Mouse (Mus musculus) left cerebral cortex, adult 2 months (tissue): Measurements from ENCODE around the gene Ccpg1os. TPM values are rescaled to one million over a fixed set of nuclear protein-coding genes. Genes with fewer than 3 reads are reported as not detected.

Experiments
- DNase-seq, 2 experiments: peaks; one replicate each; pipeline ENCODE4 v3.0.0; 2021 to 2022; ENCODE audit warnings: low spot score in 2 of 2, mixed read lengths in 1 of 2; ENCODE audit errors: extremely low spot score in 1 of 2
- H3K27ac ChIP-seq: fragments of 200-600 bp; 2 replicates; pipeline ENCODE4 v1.8.1; 2022
- H3K4me3 ChIP-seq: fragments of 200-600 bp; 2 replicates; pipeline ENCODE4 v1.8.1; 2022
- CTCF ChIP-seq: fragments of 200-600 bp; IDR thresholded peaks from 2 replicates; pipeline ENCODE4 v1.8.1; 2022; ENCODE audit warnings: antibody characterized with exemption, mild to moderate bottlenecking, moderate library complexity
- intact Hi-C: fragments of 180-260 bp; cut with DNase I; formaldehyde crosslinking; loops from one replicate; pipeline ENCODE4 v1.15.1; 2025
- total RNA-seq, 2 experiments: library from RNA; stranded (reverse); gene quantifications; 2 replicates each; pipeline ENCODE4 v1.2.3; 2021

The Ccpg1os gene
- total RNA-seq, 2 experiments from 2014 or later = 9.2 to 10.8 TPM

DNA sequence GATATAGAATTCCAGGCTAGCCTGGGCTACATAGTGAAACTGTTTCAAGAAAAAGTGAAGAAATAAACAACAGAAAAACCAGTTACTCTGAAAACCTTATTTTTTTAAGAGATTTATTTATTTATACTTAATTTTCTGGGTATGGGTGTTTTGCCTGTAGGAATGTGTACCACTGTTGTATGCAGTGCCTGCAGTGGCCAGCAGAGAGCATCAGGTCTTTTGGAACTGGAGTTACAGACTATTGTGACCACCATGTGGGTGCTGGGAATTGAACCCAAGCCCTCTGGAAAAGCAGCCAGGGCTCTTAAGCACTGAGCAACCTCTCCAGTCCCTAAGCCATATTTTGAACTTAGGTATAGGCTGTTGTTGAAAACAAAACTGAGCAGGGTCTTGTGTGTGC, 12.2 kb downstream of the Ccpg1os start:
- Histone ChIP-seq H3K4me3 (no peak overlapping the region), H3K27ac (no peak overlapping the region)
- intact Hi-C loops = no loop called here
- peak; percentile 5; the same call in 1 of the 2 replicates for TF ChIP-seq CTCF
- DNase-seq = no peak

DNA sequence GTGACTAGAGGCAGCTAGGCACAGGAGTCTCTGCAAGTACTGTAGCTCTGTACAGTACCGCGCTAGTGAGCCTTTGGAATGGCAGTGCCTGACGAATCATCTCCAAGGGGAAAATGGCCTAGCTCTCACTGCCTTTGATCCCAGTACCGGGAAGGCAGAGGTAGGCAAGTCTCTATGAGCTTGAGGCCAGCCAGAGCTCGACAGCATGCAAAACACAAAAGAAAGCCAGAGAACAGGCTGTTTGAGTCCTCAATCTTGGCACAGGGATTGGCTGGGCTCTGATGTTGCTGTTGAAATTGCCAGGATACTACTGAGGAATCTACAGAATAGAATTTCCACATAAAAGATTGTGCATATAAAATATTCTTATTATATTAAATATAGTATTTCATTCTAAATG, 12.7 kb downstream of the Ccpg1os start:
- intact Hi-C loops = no loop called here
- Histone ChIP-seq H3K27ac (no peak overlapping the region), H3K4me3 (no peak overlapping the region)
- no peak for TF ChIP-seq CTCF
- no peak for DNase-seq

DNA sequence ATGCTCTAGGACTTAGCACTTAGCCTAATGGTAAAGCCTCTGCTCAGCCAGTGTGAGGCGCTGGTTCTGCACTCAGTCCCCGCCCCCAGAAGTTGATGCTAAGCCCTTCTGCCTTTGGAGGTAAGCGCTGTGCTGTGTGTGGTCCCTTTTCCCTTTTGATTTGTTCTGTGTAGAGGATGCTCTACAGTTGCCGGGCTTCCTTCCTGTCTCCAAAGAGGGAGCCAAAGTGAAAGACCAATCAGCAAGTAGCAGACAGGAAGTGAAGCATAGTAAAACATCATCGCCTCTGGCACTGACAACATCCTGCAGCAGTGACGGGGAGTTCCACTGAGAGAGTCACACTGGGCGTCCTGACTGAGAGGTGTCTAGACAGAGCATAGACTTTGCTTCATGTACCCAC, 15.3 kb downstream of the Ccpg1os start:
- no peak for DNase-seq
- intact Hi-C loops = loop anchor here (5.0 kb wide), 1 partner anchor 122 kb away; no protein-coding TSS in a partner anchor
- no peak for TF ChIP-seq CTCF
- Histone ChIP-seq H3K4me3 (no peak overlapping the region), H3K27ac (no peak overlapping the region)

GRCm38 (mm10) chr9:72968349-72969061, 16.7 kb downstream of the Ccpg1os start:
- intact Hi-C loops = loop anchor here (1.0 to 5.0 kb wide), 2 partner anchors 37 to 124 kb away; no protein-coding TSS in a partner anchor
- peak; percentile 53 to 58 for DNase-seq
- Histone ChIP-seq H3K4me3 (no peak overlapping the region), H3K27ac (peak overlapping the region; percentile 69)
- TF ChIP-seq CTCF = peak; percentile 72

DNA sequence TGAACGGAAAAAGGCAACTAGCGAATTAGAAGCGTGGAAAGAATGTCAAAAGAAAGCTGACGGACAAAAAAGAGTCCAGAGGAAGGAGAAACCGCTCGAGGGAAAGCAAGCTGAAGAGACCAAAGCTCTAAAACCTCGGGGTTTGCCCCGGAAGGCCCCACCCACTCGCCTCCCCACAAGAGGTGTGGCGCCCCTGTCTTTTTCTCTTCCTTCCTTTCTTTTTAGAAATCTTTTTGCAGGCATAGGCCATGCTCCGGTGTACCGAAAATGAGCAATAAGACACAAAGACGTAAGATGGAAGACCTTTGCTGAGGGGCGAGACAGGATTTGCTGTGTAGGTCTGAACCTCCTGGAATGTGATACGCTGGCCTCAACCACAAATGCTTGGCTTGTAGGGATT, 23.2 kb downstream of the Ccpg1os start:
- intact Hi-C loops = no loop called here
- Histone ChIP-seq H3K4me3 (no peak overlapping the region), H3K27ac (no peak overlapping the region)
- no peak for TF ChIP-seq CTCF
- no peak for DNase-seq

DNA sequence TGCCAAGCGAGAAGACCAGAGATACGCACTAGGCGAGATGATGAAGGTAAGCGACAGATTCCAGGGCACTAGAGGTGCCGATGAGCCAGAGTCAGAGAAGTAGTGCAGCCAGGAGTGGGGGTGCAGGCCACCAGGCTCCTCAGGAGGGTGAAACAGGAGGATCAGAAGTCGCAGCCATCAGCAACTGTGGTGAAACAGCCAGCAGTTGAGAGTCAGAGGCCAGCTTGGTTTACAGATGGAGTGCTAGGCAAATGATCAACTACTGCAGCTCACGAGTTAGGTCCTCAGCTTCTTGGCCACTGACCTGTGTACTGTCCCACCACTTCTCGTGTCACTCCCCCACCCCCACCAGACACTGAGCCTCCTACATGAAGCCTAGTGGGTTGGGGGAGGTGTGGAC, 23.8 kb downstream of the Ccpg1os start:
- DNase-seq = no peak
- TF ChIP-seq CTCF = no peak
- Histone ChIP-seq H3K4me3 (no peak overlapping the region), H3K27ac (no peak overlapping the region)
- intact Hi-C loops = no loop called here

DNA sequence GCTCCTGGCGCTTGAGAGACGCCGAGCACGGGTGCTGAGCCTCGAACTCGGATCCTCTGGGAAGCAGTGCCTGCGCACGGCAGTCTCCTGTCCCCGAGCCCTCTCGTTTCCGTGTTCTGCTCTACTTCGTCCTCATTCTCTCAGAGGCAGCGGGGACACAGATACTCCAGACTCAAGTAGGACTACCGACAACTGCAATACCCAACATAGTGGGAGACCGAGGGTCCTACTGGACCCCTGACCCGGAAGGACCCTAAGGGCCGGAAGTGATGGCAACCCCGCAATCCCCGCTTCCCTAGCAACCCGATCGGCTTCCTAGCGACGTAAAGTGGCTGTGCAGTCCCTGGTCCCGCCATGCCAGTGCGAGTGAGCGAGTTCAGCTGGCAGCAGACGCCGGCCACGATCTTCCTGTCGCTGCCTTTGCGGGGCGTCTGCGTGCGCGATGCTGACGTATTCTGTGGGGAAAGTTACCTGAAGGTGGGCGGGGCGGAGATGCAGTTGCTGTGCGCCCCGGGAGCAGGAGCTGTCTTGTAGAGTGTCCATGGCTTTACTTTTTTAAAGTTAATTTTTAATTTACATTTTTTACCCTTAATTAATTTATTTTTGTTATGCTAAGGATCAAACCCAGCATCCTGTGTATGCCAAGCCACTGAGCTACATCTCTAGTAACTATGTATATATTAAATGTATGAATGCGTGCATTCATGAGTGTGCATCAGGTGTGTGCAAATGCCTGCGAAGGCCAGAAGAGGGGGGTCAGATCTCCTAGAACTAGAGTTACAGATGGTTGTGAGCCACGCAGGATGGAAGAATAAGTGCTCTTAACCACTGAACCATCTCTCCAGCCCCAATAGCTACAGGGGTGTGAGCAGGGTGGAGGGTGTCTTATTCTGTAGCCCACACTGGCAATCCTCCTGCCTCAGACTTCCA, 26.4 kb downstream of the Ccpg1os start, which contains the start of the genes Dyx1c1 and Gm44503:
Gene Dyx1c1 (plus strand): TSS at position 265 of the 930 bp plus-strand sequence.
Gene Gm44503 (plus strand): TSS at position 332 of the 930 bp plus-strand sequence.
- intact Hi-C loops = loop anchor here (10.0 kb wide), 1 partner anchor 194 kb away; no protein-coding TSS in a partner anchor
- Histone ChIP-seq H3K27ac (no peak within 1 kb of the TSS), H3K4me3 (peak within 1 kb of the TSS; percentile 62)
- peak; percentile 24 for TF ChIP-seq CTCF
- peak; percentile 63 to 74 for DNase-seq

DNA sequence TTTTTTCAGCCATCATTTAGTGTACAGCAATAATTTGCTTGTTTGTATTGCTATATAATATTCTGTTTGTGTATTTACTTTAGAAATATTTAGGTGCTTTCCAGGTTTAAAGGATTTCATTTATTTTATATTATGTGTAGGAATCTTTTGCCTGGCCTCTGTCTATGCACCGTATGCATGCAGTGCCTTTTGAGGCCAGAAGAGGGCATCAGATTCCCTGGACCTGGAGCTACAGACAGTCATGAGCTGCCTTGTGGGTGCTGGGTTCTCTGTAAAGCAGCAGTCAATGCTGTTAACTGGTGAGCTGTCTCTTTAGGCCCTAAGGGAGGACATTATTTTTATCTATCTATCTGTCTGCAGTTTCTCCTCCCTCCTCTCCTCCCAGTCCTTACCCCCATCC, 29.6 kb downstream of the Ccpg1os start:
- Histone ChIP-seq H3K4me3 (no peak overlapping the region), H3K27ac (no peak overlapping the region)
- peak in 1 of 2 experiments; percentile 35 for DNase-seq
- peak; percentile 69 for TF ChIP-seq CTCF
- intact Hi-C loops = loop anchor here (10.0 kb wide), 1 partner anchor 191 kb away; no protein-coding TSS in a partner anchor

- intact Hi-C loops = loop anchor here (5.0 to 10.0 kb wide), 2 partner anchors 62 to 190 kb away; no protein-coding TSS in a partner anchor
- peak; percentile 41 for TF ChIP-seq CTCF
- Histone ChIP-seq H3K27ac (no peak overlapping the region), H3K4me3 (no peak overlapping the region)
- DNase-seq = no peak
These were observed 30.4 kb downstream of the Ccpg1os start for GRCm38 (mm10) chr9:72954746-72955145.

DNA sequence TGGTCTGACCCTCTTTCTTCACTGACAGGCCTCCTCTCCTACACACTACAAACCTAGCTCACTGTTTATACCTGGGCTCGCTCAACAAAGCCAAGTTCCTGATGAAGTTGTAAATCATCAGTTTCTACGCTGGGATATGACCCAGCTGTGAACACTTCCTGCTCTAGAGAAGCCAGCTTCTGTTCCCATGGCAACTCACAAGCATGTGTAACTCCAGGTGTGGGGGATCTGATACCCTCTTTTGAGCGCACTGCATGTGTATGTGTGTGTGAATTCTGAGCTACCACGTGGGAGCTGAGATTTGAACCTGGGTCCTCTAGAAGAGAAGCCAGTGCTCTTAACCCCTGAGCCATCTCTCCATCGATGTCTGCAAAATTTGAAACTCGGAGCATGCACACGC, 35.6 kb downstream of the Ccpg1os start:
- no peak for TF ChIP-seq CTCF
- DNase-seq = no peak
- intact Hi-C loops = no loop called here
- no peak overlapping the region for H3K4me3 ChIP-seq
- no peak overlapping the region for H3K27ac ChIP-seq

DNA sequence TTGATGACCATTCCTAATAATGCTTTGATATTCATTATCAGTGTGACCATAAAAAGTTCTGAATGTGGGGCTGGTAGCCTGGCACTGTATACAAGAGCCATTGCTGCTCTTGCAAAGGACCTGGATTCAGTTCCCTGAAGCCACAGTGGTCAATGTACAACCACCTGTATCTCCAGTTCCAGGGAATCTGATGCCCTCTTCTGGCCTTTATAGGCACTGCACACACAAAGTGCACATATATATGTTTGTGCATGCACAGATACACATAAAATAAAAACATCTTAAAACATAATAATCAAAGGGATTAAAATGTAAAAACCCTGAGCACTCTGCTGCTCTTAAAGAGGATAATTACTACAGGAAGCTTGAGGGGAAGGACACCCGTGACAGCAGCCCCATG, 38.2 kb downstream of the Ccpg1os start:
- Histone ChIP-seq H3K27ac (no peak overlapping the region), H3K4me3 (no peak overlapping the region)
- intact Hi-C loops = no loop called here
- no peak for DNase-seq
- TF ChIP-seq CTCF = no peak; the same call in 1 of the 2 replicates

GRCm38 (mm10) chr9:72944286-72944685, 40.9 kb downstream of the Ccpg1os start:
- H3K4me3 ChIP-seq = no peak overlapping the region
- no peak for DNase-seq
- intact Hi-C loops = no loop called here
- TF ChIP-seq CTCF = no peak
- H3K27ac ChIP-seq = no peak overlapping the region
